Mouse (Mus musculus) lung, embryonic 14.5 days (tissue): ENCODE measurements around the gene Gm47985. TPM values are rescaled to one million over a fixed set of nuclear protein-coding genes. Genes with fewer than 3 reads are reported as not detected.
"Not testable (repeated sequence)": the region's sequence is repeated elsewhere in the genome, so short reads cannot be mapped to it uniquely, and the experiment has no call there.

Experiments
- ATAC-seq: fragments of 200-750 bp; cut with Nextera tagmentation; 2 replicates; pipeline ENCODE4 v1.8.0; 2017; ENCODE audit warnings: mild to moderate bottlenecking, moderate TSS enrichment, moderate library complexity; ENCODE audit not compliant: insufficient read depth
- DNase-seq: peaks from one replicate; pipeline ENCODE4 v3.0.0-alpha.2; 2015
- H3K27ac ChIP-seq: fragments of 300-500 bp; sonication (generic); 2 replicates; pipeline ENCODE4 v1.5.1; 2014; ENCODE audit warnings: low read depth, mild to moderate bottlenecking, moderate library complexity
- H3K27me3 ChIP-seq: fragments of 300-500 bp; sonication (generic); 2 replicates; pipeline ENCODE4 v1.6.1; 2014; ENCODE audit warnings: low read length, control low read depth; ENCODE audit not compliant: insufficient read depth
- H3K36me3 ChIP-seq: fragments of 300-500 bp; sonication (generic); 2 replicates; pipeline ENCODE4 v1.6.1; 2014; ENCODE audit warnings: control low read depth; ENCODE audit not compliant: insufficient read depth
- H3K4me1 ChIP-seq: fragments of 300-500 bp; sonication (generic); 2 replicates; pipeline ENCODE4 v1.6.1; 2014; ENCODE audit warnings: antibody characterized with exemption, control low read depth; ENCODE audit not compliant: insufficient read depth
- H3K4me2 ChIP-seq: fragments of 300-500 bp; sonication (generic); 2 replicates; pipeline ENCODE4 v1.6.1; 2014; ENCODE audit warnings: mild to moderate bottlenecking
- H3K4me3 ChIP-seq: fragments of 300-500 bp; sonication (generic); 2 replicates; pipeline ENCODE4 v1.5.1; 2014; ENCODE audit warnings: low read depth, low read length
- H3K9ac ChIP-seq: fragments of 300-500 bp; sonication (generic); 2 replicates; pipeline ENCODE4 v1.6.1; 2014
- H3K9me3 ChIP-seq: fragments of 300-500 bp; sonication (generic); 2 replicates; pipeline ENCODE4 v1.6.1; 2016; ENCODE audit warnings: low read depth, low read length, control low read depth
- CTCF ChIP-seq: IDR thresholded peaks from 2 replicates; pipeline ENCODE4 v1.5.1; 2016; ENCODE audit warnings: antibody characterized with exemption, low read depth
- WGBS: fragments of 180-500 bp; shearing (Covaris S2); extraction: QIAGEN DNeasy Blood & Tissue Kit; methylation state at CpG from one replicate; pipeline ENCODE4 v1.1.7; 2014; 5-methylcytosine and 5-hydroxymethylcytosine counted together
- polyA plus RNA-seq: library from polyadenylated mRNA; unstranded; fragments of >200 nt; fragmentation: Nextera tagmentation; extraction: Ambion mirVana; gene quantifications from 2 replicates; pipeline ENCODE4 v1.2.1, GENCODE M21; 2014

Gm47985 gene
- polyA plus RNA-seq, 1 experiment from 2014 or later: not detected

DNA sequence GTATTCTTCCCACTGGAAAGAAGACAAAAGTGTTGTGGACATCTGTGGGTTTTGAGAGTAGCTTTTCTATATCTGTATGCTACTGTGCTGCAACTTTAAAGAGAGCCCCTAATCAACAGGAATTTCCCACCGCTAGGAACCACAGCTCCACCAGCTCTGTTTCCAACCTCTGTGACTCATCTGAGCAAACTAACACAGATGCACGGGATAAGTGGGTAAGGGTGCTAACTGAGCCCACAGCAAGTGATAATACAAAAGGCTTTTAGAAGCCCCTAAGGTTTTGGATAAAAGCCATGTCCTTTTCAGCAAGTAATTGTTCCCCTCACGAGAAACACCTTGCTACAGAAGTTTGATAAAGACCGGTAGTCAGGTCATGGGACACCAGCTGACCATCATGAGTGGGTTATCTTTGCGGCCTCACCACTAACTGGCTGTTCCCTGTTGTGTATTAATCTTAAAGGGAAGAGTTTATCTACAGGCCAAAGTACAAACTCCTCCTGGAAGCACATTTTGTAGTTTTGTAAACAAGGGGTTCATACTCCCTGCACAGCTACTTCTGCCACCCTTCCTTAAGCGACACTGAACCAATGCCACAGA lies 29.2 kb upstream of the Gm47985 start:
- Histone ChIP-seq H3K9me3 (no peaks in the 10 kb centered on the region), H3K27me3 (no peaks in the 10 kb centered on the region), H3K4me1 (no peaks in the 10 kb centered on the region), H3K4me2 (no peak overlapping the region), H3K27ac (no peak overlapping the region), H3K9ac (no peak overlapping the region), H3K36me3 (no peaks in the 10 kb centered on the region), H3K4me3 (no peak overlapping the region)
- WGBS: 78% methylated on average over 6 of the region's 6 CpGs
- ATAC-seq (no peak), DNase-seq (no peak)
- TF ChIP-seq CTCF: no peak

- H3K27me3 ChIP-seq, H3K36me3 ChIP-seq, H3K27ac ChIP-seq, H3K4me2 ChIP-seq, H3K4me3 ChIP-seq, ATAC-seq, H3K9me3 ChIP-seq, H3K9ac ChIP-seq, DNase-seq, H3K4me1 ChIP-seq: not testable (repeated sequence)
- WGBS: 91% methylated on average over 9 of the region's 9 CpGs
Measured at GRCm38 (mm10) chr1:151154131-151154530, 28.2 kb upstream of the Gm47985 start.

DNA sequence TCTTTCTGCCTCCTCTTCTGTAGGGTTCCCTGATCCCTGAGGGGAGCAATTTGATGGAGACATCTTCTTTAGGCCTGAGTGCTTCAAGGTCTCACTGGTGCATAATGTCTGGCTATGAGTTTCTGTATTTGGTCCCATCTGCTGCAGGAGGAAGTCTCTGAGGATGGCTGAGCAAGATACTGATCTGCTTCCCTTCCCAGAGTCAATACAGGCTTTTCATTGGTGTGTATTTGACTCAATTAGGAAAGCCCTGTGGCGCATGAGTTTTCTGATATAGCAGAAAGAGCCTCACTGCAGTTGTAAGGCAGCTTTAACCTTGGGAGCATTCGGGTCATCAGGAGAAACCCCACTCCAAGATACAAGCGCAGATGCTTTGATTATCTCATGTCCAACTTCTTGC lies 26.2 kb upstream of the Gm47985 start:
- no peak for ATAC-seq
- Histone ChIP-seq H3K9me3 (no peaks in the 10 kb centered on the region), H3K4me1 (no peaks in the 10 kb centered on the region), H3K4me3 (no peak overlapping the region), H3K36me3 (no peaks in the 10 kb centered on the region), H3K27ac (no peak overlapping the region), H3K9ac (no peak overlapping the region), H3K27me3 (no peaks in the 10 kb centered on the region), H3K4me2 (no peak overlapping the region)
- 88% methylated on average over 3 of the region's 3 CpGs for WGBS
- TF ChIP-seq CTCF: no peak
- no peak for DNase-seq

- Histone ChIP-seq H3K4me1 (no peaks in the 10 kb centered on the region), H3K27ac (no peak overlapping the region), H3K9me3 (no peaks in the 10 kb centered on the region), H3K9ac (no peak overlapping the region), H3K27me3 (no peaks in the 10 kb centered on the region), H3K4me2 (no peak overlapping the region), H3K36me3 (no peaks in the 10 kb centered on the region), H3K4me3 (no peak overlapping the region)
- 50% methylated on average over 7 of the region's 7 CpGs for WGBS
- no peak for TF ChIP-seq CTCF
- ATAC-seq (no peak), DNase-seq (no peak)
Measured at GRCm38 (mm10) chr1:151156777-151157632, 25.3 kb upstream of the Gm47985 start.

- DNase-seq: no peak
- H3K9ac ChIP-seq: no peak overlapping the region
- no peak for TF ChIP-seq CTCF
- H3K27me3 ChIP-seq: no peaks in the 10 kb centered on the region
- H3K27ac ChIP-seq: no peak overlapping the region
- H3K9me3 ChIP-seq: no peaks in the 10 kb centered on the region
- WGBS: 76% methylated on average over 9 of the region's 9 CpGs
- no peaks in the 10 kb centered on the region for H3K4me1 ChIP-seq
- H3K36me3 ChIP-seq: no peaks in the 10 kb centered on the region
- no peak for ATAC-seq
- H3K4me2 ChIP-seq: no peak overlapping the region
- H3K4me3 ChIP-seq: no peak overlapping the region
Measured at GRCm38 (mm10) chr1:151157963-151158856, 24.1 kb upstream of the Gm47985 start.

- no peaks in the 10 kb centered on the region for H3K9me3 ChIP-seq
- no peak overlapping the region for H3K27ac ChIP-seq
- WGBS: 84% methylated on average over 2 of the region's 2 CpGs
Measured at GRCm38 (mm10) chr1:151158857-151159510, 23.4 kb upstream of the Gm47985 start.

More at GRCm38 (mm10) chr1:151158857-151159510, 23.4 kb upstream of the Gm47985 start:
- no peak overlapping the region for H3K4me2 ChIP-seq
- DNase-seq: no peak
- H3K36me3 ChIP-seq: no peaks in the 10 kb centered on the region
- no peaks in the 10 kb centered on the region for H3K4me1 ChIP-seq
- no peak for ATAC-seq
- H3K4me3 ChIP-seq: no peak overlapping the region
- no peak overlapping the region for H3K9ac ChIP-seq
- no peak for TF ChIP-seq CTCF
- no peaks in the 10 kb centered on the region for H3K27me3 ChIP-seq
